Mouse (Mus musculus) T-cell, adult 66 days (primary cell): ENCODE measurements around the gene Qrfpr. TPM values are rescaled to one million over a fixed set of nuclear protein-coding genes. Genes with fewer than 3 reads are reported as not detected.

ENCODE experiments used
- total RNA-seq, 2 experiments: library from RNA; stranded (reverse); gene quantifications; 3 replicates in 1 of 2; 4 replicates in 1 of 2; pipeline ENCODE4 v1.2.4; 2023

The Qrfpr gene
- not detected for total RNA-seq

DNA sequence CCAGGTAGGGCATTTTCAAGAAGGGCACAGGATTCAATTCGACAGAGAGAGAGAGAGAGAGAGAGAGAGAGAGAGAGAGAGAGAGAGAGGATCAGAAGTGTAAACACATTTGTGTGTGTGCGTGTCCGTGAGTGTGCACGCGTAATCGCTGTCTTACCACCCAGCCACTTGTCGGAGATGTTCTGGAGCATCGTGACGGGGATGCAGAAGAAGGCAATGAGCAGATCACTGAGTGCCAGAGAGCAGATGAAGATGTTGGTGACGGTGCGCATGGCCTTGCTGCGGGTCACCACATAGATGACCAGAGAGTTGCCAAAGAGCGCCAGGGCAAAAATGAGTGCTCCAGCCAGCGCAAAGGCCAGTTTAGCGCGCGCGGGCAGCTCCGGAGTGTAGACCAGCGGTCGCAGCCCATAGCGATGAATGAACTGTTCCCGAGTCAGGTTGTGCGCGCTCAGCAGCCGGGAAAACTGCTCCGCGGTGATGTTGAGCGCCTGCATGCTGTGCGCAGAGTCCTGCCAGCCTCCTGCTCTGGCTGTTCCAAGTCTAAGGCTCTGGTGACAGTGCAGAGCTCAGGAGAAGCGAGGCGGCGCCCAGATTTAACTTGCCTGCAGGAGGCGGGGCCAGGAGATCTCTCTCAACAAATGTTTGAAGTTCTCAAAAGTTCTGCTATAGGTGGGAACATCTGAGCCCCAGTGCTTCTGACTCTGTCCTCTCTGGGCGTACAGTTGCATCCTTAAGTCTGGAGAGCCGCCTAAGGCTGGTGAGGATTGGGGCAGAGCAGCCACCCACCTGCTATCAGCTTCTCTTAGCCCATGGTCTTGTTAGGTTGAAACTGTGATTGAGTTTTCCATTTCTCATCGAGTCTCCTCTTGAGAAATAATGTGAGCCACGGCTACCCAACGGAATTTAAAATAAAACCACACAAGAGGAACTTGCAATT is at the start of gene Qrfpr:
Gene Qrfpr (minus strand): TSS at position 571 of the 940 bp plus-strand sequence.

DNA sequence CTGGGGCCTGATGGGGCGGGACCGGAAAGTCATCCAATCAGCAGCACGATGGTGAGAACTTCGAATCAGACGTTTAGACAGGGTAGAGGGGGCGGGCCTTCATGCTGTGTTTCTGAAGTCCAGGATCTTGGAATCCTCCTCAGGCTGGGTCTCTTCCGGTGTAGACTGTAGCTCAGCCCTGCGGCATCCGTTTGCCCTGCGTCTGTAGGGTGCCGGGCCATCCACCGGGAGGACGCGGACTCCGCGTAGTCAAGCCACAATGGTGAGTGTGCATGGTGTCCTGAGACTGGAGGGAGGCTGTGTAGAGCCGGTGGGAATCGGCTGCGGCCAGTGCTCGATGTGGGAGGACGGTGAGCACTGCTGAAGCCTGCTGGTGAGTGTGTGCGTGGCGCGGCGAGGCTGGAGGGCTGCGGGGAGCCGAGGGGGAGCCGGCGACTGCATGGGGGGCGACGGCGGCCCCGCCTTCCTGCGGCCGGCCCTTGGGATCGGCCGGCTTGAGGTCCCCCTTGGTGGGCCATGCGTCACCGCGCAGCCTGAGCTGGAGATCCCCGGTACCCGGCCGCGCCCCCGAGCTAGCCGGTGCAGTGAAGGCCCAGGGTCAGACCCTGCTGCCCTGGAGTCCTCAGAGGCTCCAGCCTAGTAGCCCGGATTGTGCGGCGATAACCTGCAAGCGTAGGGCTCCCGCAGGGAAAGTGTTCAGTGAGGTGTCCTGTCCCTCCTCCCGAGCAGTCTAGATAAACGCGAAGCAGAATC is 71.0 kb downstream of the Qrfpr start, which contains the start of gene D3Ertd254e:
Gene D3Ertd254e (plus strand): TSS at position 84 of the 753 bp plus-strand sequence.

Other genes with a start within 250 kb of the Qrfpr start
- 10 to 100 TPM; 25.9 to 32.1 TPM for gene Mccc1, start 221.6 kb downstream of the Qrfpr start, total RNA-seq
- not detected for gene Ccdc144b, start 168.8 kb downstream of the Qrfpr start, total RNA-seq
- 10 to 100 TPM; 35.9 to 43.1 TPM for gene Acad9, start 156.3 kb downstream of the Qrfpr start, total RNA-seq
- gene D3Ertd254e, start 71.3 kb downstream of the Qrfpr start, total RNA-seq, result 10 to 100 TPM in 1 of 2 experiments, 1 to 10 TPM in 1; 8.1 to 11.9 TPM